Mouse (Mus musculus) lung, embryonic 14.5 days (tissue): ENCODE results near the gene Tsc22d3. TPM values are rescaled to one million over a fixed set of nuclear protein-coding genes. Genes with fewer than 3 reads are reported as not detected.

Experiments used
- ATAC-seq: fragments of 200-750 bp; cut with Nextera tagmentation; 2 replicates; pipeline ENCODE4 v1.8.0; 2017; ENCODE audit warnings: mild to moderate bottlenecking, moderate TSS enrichment, moderate library complexity; ENCODE audit not compliant: insufficient read depth
- DNase-seq: peaks from one replicate; pipeline ENCODE4 v3.0.0-alpha.2; 2015
- H3K27ac ChIP-seq: fragments of 300-500 bp; sonication (generic); 2 replicates; pipeline ENCODE4 v1.5.1; 2014; ENCODE audit warnings: low read depth, mild to moderate bottlenecking, moderate library complexity
- H3K27me3 ChIP-seq: fragments of 300-500 bp; sonication (generic); 2 replicates; pipeline ENCODE4 v1.6.1; 2014; ENCODE audit warnings: low read length, control low read depth; ENCODE audit not compliant: insufficient read depth
- H3K36me3 ChIP-seq: fragments of 300-500 bp; sonication (generic); 2 replicates; pipeline ENCODE4 v1.6.1; 2014; ENCODE audit warnings: control low read depth; ENCODE audit not compliant: insufficient read depth
- H3K4me1 ChIP-seq: fragments of 300-500 bp; sonication (generic); 2 replicates; pipeline ENCODE4 v1.6.1; 2014; ENCODE audit warnings: antibody characterized with exemption, control low read depth; ENCODE audit not compliant: insufficient read depth
- H3K4me2 ChIP-seq: fragments of 300-500 bp; sonication (generic); 2 replicates; pipeline ENCODE4 v1.6.1; 2014; ENCODE audit warnings: mild to moderate bottlenecking
- H3K4me3 ChIP-seq: fragments of 300-500 bp; sonication (generic); 2 replicates; pipeline ENCODE4 v1.5.1; 2014; ENCODE audit warnings: low read depth, low read length
- H3K9ac ChIP-seq: fragments of 300-500 bp; sonication (generic); 2 replicates; pipeline ENCODE4 v1.6.1; 2014
- H3K9me3 ChIP-seq: fragments of 300-500 bp; sonication (generic); 2 replicates; pipeline ENCODE4 v1.6.1; 2016; ENCODE audit warnings: low read depth, low read length, control low read depth
- CTCF ChIP-seq: IDR thresholded peaks from 2 replicates; pipeline ENCODE4 v1.5.1; 2016; ENCODE audit warnings: antibody characterized with exemption, low read depth
- whole genome bisulfite sequencing: fragments of 180-500 bp; shearing (Covaris S2); extraction: QIAGEN DNeasy Blood & Tissue Kit; methylation state at CpG from one replicate; pipeline ENCODE4 v1.1.7; 2014; 5-methylcytosine and 5-hydroxymethylcytosine counted together
- polyA plus RNA-seq: library from polyadenylated mRNA; unstranded; fragments of >200 nt; fragmentation: Nextera tagmentation; extraction: Ambion mirVana; gene quantifications from 2 replicates; pipeline ENCODE4 v1.2.1, GENCODE M21; 2014

Tsc22d3 gene
- polyA plus RNA-seq, 1 experiment from 2014 or later, result 82.8 TPM

DNA sequence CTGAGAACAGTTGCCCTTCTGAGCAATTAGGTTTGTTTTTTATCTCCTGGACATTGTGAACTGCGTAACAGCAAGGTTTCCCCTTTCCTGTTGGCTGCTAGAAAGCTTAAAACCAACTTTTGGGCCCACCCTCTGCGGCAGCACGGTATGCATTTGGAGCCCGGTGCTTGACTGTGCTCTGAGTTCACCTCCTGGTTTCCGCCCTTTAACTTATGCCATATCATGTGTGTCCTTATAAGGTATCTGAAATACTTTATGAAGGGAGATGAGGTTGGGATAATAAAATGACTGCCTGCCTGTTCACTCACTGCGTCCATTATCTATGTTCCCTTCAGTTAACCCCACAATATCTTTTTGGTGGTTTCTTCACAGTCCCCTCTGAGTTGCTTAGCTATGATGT, 106.3 kb downstream of the Tsc22d3 start:
- no peaks in the 10 kb centered on the region for H3K27me3 ChIP-seq
- H3K4me3 ChIP-seq, result no peak overlapping the region
- no peak overlapping the region for H3K9ac ChIP-seq
- TF ChIP-seq CTCF, result no peak
- no peaks in the 10 kb centered on the region for H3K4me1 ChIP-seq
- DNase-seq (no peak), ATAC-seq (no peak)
- no peaks in the 10 kb centered on the region for H3K9me3 ChIP-seq
- no peak overlapping the region for H3K4me2 ChIP-seq
- 72% methylated on average over 6 of the region's 6 CpGs for WGBS
- H3K27ac ChIP-seq, result no peak overlapping the region
- no peaks in the 10 kb centered on the region for H3K36me3 ChIP-seq

DNA sequence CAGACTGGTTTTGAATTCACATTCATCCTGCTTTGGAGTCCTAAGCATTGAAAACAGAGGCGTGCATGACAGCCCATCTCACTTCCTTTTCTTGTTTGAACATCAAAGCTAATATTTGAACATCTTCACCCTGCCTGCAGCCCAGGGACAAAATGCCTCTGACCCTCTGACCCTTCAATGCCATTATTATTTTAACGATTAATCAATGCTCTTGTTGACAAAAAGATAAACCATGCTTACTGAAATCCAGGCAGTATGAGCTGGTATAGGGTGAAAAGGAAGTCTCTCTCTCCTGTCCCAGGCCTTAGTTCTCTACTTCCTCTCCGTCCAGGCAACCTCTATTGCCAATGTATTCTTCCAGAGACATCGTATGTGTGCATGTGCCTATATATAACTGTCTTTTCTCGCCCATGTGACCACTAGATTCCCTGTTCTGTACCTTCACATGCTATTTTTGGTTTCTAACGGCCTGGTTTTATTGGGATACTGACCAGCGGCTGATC, 106.9 kb downstream of the Tsc22d3 start:
- TF ChIP-seq CTCF, result no peak
- no peak overlapping the region for H3K4me3 ChIP-seq
- H3K4me2 ChIP-seq, result no peak overlapping the region
- no peak overlapping the region for H3K9ac ChIP-seq
- no peaks in the 10 kb centered on the region for H3K27me3 ChIP-seq
- no peaks in the 10 kb centered on the region for H3K9me3 ChIP-seq
- ATAC-seq (no peak), DNase-seq (no peak)
- H3K36me3 ChIP-seq, result no peaks in the 10 kb centered on the region
- no peaks in the 10 kb centered on the region for H3K4me1 ChIP-seq
- no peak overlapping the region for H3K27ac ChIP-seq
- WGBS, result 62% methylated on average over 7 of the region's 7 CpGs

DNA sequence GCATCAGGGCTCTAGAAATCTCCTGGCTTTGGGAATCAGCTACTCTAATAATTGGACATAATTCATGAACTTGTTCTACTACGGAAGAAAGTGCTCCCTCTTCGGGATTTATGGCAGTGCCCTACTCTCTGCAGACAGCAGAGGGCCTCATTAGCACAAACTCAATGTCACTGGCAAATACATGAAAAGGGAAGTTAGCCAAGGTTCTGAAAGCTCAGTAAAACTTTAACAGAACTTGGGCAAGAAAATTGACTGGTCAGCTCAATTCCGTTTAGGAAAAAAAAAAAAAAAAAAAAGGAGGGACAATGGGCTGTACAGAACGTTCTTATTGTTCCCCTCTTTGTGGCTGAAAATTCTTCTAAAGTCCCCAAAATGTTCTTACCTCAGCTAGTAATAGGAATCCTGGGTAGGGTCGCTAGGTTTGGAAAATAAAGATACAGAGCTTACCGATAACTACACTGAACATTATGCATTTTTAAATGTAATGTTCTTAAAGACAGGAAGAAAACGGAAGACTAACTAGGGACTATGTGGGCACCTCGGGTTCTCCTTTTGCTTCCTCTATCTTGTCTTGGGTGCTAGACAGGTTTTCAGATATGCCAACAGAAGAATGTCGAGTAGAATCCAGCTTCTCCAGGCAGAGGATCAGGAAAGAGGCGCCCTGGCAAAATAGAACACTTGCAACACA, 108.4 kb downstream of the Tsc22d3 start:
- H3K4me1 ChIP-seq, result no peaks in the 10 kb centered on the region
- ATAC-seq (no peak), DNase-seq (peak; percentile 82)
- WGBS, result 48% methylated on average over 10 of the region's 10 CpGs
- H3K27me3 ChIP-seq, result no peaks in the 10 kb centered on the region
- TF ChIP-seq CTCF, result peak; percentile 72
- no peak overlapping the region for H3K4me3 ChIP-seq
- no peak overlapping the region for H3K4me2 ChIP-seq
- H3K27ac ChIP-seq, result no peak overlapping the region
- no peaks in the 10 kb centered on the region for H3K36me3 ChIP-seq
- H3K9me3 ChIP-seq, result no peaks in the 10 kb centered on the region
- no peak overlapping the region for H3K9ac ChIP-seq

DNA sequence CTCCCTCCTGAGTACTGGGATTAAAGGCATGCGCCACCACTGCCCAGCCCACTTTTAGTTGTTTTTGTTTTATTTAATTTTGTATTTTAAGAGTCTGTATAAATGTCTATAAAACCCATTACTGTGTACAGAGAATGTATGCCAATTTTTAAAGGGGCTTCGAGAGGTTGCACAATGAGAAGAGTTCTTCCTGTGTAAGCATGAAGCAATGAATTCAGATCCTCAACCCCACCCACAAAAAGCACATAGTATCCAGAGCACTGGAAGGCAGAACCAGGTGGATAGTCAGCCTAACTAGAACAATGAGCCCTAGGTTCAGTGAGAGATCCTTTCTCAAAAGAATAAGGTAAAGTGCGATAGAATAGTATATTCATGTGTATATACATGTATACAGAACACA, 110.3 kb downstream of the Tsc22d3 start:
- DNase-seq (no peak), ATAC-seq (no peak)
- Histone ChIP-seq H3K4me3 (no peak overlapping the region), H3K9ac (no peak overlapping the region), H3K4me2 (no peak overlapping the region), H3K4me1 (no peaks in the 10 kb centered on the region), H3K36me3 (no peaks in the 10 kb centered on the region), H3K27ac (no peak overlapping the region), H3K9me3 (no peaks in the 10 kb centered on the region), H3K27me3 (no peaks in the 10 kb centered on the region)
- TF ChIP-seq CTCF, result no peak
- WGBS, result 67% methylated on average over 3 of the region's 3 CpGs

Other genes starting within 250 kb of the Tsc22d3 start
- gene Prps1, start 144.0 kb downstream of the Tsc22d3 start, polyA plus RNA-seq, result 48.7 and 49.6 TPM in 2 replicates
- gene Mid2, start 63.9 kb upstream of the Tsc22d3 start, polyA plus RNA-seq, result 8.7 and 9.3 TPM in 2 replicates
- not detected in 2 replicates for gene Tex13b, start 212.8 kb upstream of the Tsc22d3 start, polyA plus RNA-seq